Mouse (Mus musculus) CH12.LX (cell line): ENCODE measurements at regions not wholly inside any gene's neighbourhood (a gene's known extent, or its start where the extent isn't known, plus 50 kb on each side); places are given as distances from the start of the nearest gene placed in this dataset.

Experiments used
- POLR2A ChIP-seq: IDR thresholded peaks from 2 replicates; pipeline ENCODE4 v1.6.1; 2011; ENCODE audit warnings: low read depth, mild to moderate bottlenecking, improper control_type of control experiment, low read length
- ZC3H11A ChIP-seq: IDR thresholded peaks from 2 replicates; pipeline ENCODE4 v1.6.1; 2012; ENCODE audit warnings: low read depth, mild to moderate bottlenecking, inconsistent platforms, low read length, improper control_type of control experiment

GRCm38 (mm10) chrX:99246051-99246450 lies 110.1 kb downstream of the Efnb1 start:
- TF ChIP-seq ZC3H11A = no peak
- no peak for TF ChIP-seq POLR2A
